Mouse (Mus musculus): ENCODE results near the gene Morn4.

DNA sequence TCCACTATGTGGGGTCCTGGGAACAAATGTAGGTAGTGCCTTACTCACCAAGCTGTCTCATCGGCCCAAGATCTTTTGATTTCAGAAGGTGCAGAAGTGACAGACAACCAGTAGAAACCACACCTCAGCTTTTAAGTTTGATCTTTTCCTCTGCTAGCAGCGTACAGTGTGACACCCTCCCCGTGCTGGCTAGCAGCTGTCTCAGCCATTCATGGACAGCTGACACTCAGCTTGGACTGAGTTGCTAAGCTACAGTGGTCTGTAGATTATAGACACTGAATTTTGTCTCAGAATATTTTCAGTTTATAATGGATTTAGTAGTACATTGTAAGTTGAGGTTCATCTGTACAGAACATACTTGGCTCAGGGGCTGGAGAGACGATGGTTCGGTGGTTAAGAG, 55.0 kb downstream of the Morn4 start:
- TF ChIP-seq POLR2A (IDR thresholded peaks at IDR 0.05; ENCODE audit: borderline replicate concordance, control insufficient read depth, low read depth, low read length): no peak
- no peak for TF ChIP-seq CTCF (IDR thresholded peaks at IDR 0.05; ENCODE audit: control insufficient read depth, insufficient read depth, low read length)
